Mouse (Mus musculus): ENCODE data around the gene Wasf3.
"Not testable (repeated sequence)": the region's sequence is repeated elsewhere in the genome, so short reads cannot be mapped to it uniquely, and the experiment has no call there.

The Wasf3 gene

DNA sequence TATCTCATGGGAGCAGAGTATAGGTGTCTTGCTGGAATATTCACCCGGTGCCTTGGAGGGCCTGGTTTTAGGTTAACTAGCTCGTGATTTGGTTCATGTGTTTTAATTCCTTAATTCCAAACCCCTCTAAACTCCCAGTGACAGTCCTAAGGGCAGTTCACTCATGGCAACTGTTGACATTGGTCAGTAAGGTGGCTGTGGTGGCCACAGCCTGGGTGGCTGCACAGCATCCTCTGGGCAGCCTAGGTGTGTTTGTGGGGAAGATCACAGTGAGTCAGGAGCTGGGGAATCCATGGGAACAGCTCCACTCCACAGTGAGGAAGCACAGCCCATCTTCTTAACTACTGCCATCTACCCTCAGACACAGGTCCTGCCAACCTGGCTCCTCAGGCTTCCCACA lies 61.8 kb downstream of the Wasf3 start:
- CTCF ChIA-PET: no interaction called here

- CTCF ChIA-PET: no interaction called here
Measured at GRCm38 (mm10) chr5:146451592-146452254, 66.9 kb downstream of the Wasf3 start.

- CTCF ChIA-PET: no interaction called here
Measured at GRCm38 (mm10) chr5:146453556-146453955, 68.8 kb downstream of the Wasf3 start.

- CTCF ChIA-PET: no interaction called here
Measured at GRCm38 (mm10) chr5:146461612-146462011, 76.8 kb downstream of the Wasf3 start.

DNA sequence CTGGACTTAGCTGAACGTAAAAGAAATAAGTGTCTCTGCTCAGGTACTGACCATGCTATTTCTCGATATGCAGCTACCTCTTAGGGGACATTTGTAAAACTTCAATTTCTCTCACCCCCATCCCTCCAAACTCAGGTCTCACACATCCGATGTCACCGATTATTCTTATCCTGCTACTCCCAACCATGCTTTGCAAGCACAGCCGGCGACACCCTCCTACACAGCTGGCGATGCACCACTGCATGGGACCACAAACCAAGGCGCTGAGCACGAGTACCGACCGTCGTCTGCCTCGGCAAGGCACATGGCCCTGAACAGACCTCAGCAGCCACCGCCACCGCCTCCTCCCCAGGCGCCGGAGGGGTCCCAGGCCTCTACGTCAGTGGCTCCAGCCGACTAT lies 81.9 kb downstream of the Wasf3 start:
- CTCF ChIA-PET: no interaction called here

- CTCF ChIA-PET: no interaction called here
Measured at GRCm38 (mm10) chr5:146468311-146468710, 83.5 kb downstream of the Wasf3 start.

GRCm38 (mm10) chr5:146470821-146471220 lies 86.0 kb downstream of the Wasf3 start:
- CTCF ChIA-PET: no interaction called here

GRCm38 (mm10) chr5:146471311-146471710 lies 86.5 kb downstream of the Wasf3 start:
- CTCF ChIA-PET: no interaction called here

GRCm38 (mm10) chr5:146471821-146472220 lies 87.0 kb downstream of the Wasf3 start:
- CTCF ChIA-PET: interaction anchor here (0.7 kb wide), 1 partner anchor 1163 kb away, joined by 6 read pairs; no protein-coding TSS in a partner anchor

- CTCF ChIA-PET: not testable (repeated sequence)
Measured at GRCm38 (mm10) chr5:146479564-146479963, 94.8 kb downstream of the Wasf3 start.

DNA sequence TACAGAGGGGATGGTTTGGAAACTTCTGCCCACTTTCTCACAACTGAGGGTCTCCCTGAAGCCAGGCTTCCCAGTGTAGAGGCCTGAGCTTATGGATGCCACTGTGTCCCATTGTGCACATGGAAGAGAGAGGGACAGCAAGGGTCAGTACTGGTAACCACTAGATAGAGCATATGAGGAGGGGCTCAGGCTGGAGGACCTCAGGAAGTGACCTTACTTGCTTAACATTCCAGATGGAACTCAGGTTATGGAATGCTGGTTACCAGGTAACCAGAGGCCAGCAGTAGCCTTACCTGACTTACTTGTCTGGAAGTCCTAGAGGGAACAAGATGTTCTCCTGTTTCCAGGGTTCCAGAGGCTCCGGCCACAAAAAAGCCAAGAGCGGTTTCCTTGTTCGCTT lies 96.9 kb downstream of the Wasf3 start, which contains the start of gene Gm6408:
Gene Gm6408, plus strand, starts transcription at position 301 of the 400 bp plus-strand sequence.
- CTCF ChIA-PET: not testable (repeated sequence)

DNA sequence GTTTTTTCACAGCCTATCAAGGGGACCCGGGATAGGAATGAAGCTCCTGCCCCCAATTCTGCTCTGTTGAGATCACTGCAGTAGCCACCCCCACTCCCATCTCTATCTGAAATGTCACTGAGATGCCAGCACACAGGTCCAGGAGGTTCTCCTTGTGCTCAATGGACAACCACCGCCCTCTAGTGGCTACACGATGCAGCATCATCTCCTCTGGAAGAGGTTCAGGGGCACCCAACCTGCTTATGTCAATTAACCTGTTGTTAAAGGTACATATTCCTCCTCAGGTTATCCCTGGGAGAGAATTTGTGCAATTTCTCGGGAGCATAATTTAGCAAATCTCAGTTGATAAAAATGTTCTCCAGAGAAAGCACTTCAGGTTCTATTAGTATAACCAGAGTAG lies 104.2 kb downstream of the Wasf3 start:
- CTCF ChIA-PET: not testable (repeated sequence)

DNA sequence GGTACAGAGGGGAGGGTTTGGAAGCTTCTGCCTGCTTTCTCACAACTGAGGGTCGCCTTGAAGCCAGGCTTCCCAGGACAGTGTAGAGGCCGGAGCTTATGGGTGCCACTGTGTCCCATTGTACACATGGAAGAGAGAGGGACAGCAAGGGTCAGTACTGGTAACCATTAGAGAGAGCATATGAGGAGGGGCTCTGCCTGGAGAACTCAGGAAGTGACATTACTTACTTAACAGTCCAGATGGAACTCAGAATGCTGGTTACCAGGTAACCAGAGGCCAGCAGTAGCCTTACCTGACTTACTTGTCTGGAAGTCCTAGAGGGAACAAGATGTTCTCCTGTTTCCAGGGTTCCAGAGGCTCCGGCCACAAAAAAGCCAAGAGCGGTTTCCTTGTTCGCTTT lies 106.3 kb downstream of the Wasf3 start, which contains the start of gene Gm6370:
Gene Gm6370, plus strand, starts transcription at position 301 of the 400 bp plus-strand sequence.
- CTCF ChIA-PET: not testable (repeated sequence)

GRCm38 (mm10) chr5:146502099-146502498 lies 117.3 kb downstream of the Wasf3 start, which contains the start of gene 4930449I24Rik:
TSS of gene 4930449I24Rik (plus strand) at chr5:146502399.
- CTCF ChIA-PET: not testable (repeated sequence)

DNA sequence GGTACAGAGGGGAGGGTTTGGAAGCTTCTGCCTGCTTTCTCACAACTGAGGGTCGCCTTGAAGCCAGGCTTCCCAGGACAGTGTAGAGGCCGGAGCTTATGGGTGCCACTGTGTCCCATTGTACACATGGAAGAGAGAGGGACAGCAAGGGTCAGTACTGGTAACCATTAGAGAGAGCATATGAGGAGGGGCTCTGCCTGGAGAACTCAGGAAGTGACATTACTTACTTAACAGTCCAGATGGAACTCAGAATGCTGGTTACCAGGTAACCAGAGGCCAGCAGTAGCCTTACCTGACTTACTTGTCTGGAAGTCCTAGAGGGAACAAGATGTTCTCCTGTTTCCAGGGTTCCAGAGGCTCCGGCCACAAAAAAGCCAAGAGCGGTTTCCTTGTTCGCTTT lies 129.0 kb downstream of the Wasf3 start, which contains the start of gene Gm3402:
Gene Gm3402, plus strand, starts transcription at position 301 of the 400 bp plus-strand sequence.
- CTCF ChIA-PET: not testable (repeated sequence)

Measured in spleen, embryonic (tissue).